Mouse (Mus musculus) large intestine, adult 2 months (tissue): Measurements from ENCODE around the gene Gm3696. TPM values are rescaled to one million over a fixed set of nuclear protein-coding genes. Genes with fewer than 3 reads are reported as not detected.
"Not testable (repeated sequence)": the region's sequence is repeated elsewhere in the genome, so short reads cannot be mapped to it uniquely, and the experiment has no call there.

Experiments used
- DNase-seq: peaks from one replicate; pipeline ENCODE4 v3.0.0-alpha.2; 2012; ENCODE audit warnings: low read depth, low spot score
- WGBS: fragments of 180-500 bp; shearing (Covaris S2); methylation state at CpG from one replicate; pipeline ENCODE4 v1.1.7; 2018; 5-methylcytosine and 5-hydroxymethylcytosine counted together
- polyA plus RNA-seq: library from polyadenylated mRNA; depleted of rRNA; stranded (reverse); fragments of >200 nt; gene quantifications from 2 replicates; pipeline ENCODE4 v1.2.3, GENCODE M21; 2012; rRNA removed

Gene Gm3696
- not detected in 2 replicates for polyA plus RNA-seq

GRCm38 (mm10) chr14:7100521-7100920 is at the start of gene Gm3696:
TSS of gene Gm3696 (minus strand) at chr14:7100621.
- WGBS, result 89% methylated on average over 1 of the region's 3 CpGs
- not testable (repeated sequence) for DNase-seq

- no CpG with 5 or more reads among the region's 2 CpGs for WGBS
- not testable (repeated sequence) for DNase-seq
These were observed 24.9 kb upstream of the Gm3696 start, which contains the start of gene Gm6676 for GRCm38 (mm10) chr14:7125312-7125711. TSS of gene Gm6676 (minus strand) at chr14:7125412.

- DNase-seq, result not testable (repeated sequence)
- 0% methylated on average over 12 of the region's 54 CpGs for WGBS
These were observed 4.8 kb upstream of the Gm3696 start for GRCm38 (mm10) chr14:7105124-7105802.

GRCm38 (mm10) chr14:7044870-7045269 is 55.6 kb downstream of the Gm3696 start, which contains the start of gene Gm3685:
TSS of gene Gm3685 (minus strand) at chr14:7044970.
- no CpG with 5 or more reads among the region's 2 CpGs for WGBS
- DNase-seq, result not testable (repeated sequence)

Other genes with a start within 250 kb of the Gm3696 start
- gene Gm3667, start 210.7 kb downstream of the Gm3696 start, polyA plus RNA-seq, result 0.10 TPM in 1 of 2 replicates, not detected in the other
- not detected in 2 replicates for gene Gm6356, start 126.8 kb downstream of the Gm3696 start, polyA plus RNA-seq
- 0.14 TPM in 1 of 2 replicates, not detected in the other for gene Gm10406, start 73.2 kb downstream of the Gm3696 start, polyA plus RNA-seq
- gene Gm3685, start 55.7 kb downstream of the Gm3696 start, polyA plus RNA-seq, result not detected in 2 replicates
- gene Gm6676, start 24.8 kb upstream of the Gm3696 start, polyA plus RNA-seq, result not detected in 2 replicates
- gene Gm3512, start 73.9 kb upstream of the Gm3696 start, polyA plus RNA-seq, result 0.11 TPM in 1 of 2 replicates, not detected in the other
- gene Gm16434, start 93.9 kb upstream of the Gm3696 start, polyA plus RNA-seq, result not detected in 2 replicates
- not detected in 2 replicates for gene Gm3727, start 164.1 kb upstream of the Gm3696 start, polyA plus RNA-seq
- gene Gm3739, start 214.4 kb upstream of the Gm3696 start, polyA plus RNA-seq, result 0.26 TPM in 1 of 2 replicates, not detected in the other
- gene Gm5797, start 231.8 kb upstream of the Gm3696 start, polyA plus RNA-seq, result not detected in 2 replicates